Mouse (Mus musculus) left cerebral cortex, postnatal 25 days (tissue): ENCODE results near the gene Agpat1. TPM values are rescaled to one million over a fixed set of nuclear protein-coding genes. Genes with fewer than 3 reads are reported as not detected.

Source experiments
- DNase-seq, 2 experiments: peaks; one replicate each; pipeline ENCODE4 v3.0.0; 2022; ENCODE audit warnings: low spot score in 2 of 2, mixed read lengths in 1 of 2
- intact Hi-C: fragments of 180-260 bp; cut with DNase I; formaldehyde crosslinking; loops from one replicate; pipeline ENCODE4 v1.15.1; 2025
- total RNA-seq, 2 experiments: library from RNA; stranded (reverse); gene quantifications; 2 replicates each; pipeline ENCODE4 v1.2.3; 2021

Gene Agpat1
- total RNA-seq, 2 experiments from 2014 or later = 169 to 174 TPM

GRCm38 (mm10) chr17:34601796-34602195 lies 2.3 kb upstream of the Agpat1 start:
- intact Hi-C loops = no loop called here
- DNase-seq = no peak

- peak; percentile 99 to 100 for DNase-seq
- intact Hi-C loops = no loop called here
Observed at GRCm38 (mm10) chr17:34603375-34604060, 544 bp upstream of the Agpat1 start, which contains the start of gene Rnf5. Gene Rnf5 (minus strand): TSS chr17:34603690.

GRCm38 (mm10) chr17:34604511-34605237 lies 612 bp downstream of the Agpat1 start:
- intact Hi-C loops = loop anchor here (1.0 kb wide), 1 partner anchor 24 kb away; the partner anchor contains the start of gene Ppt2
- peak in 1 of 2 experiments; percentile 20 for DNase-seq

- DNase-seq = peak; percentile 99
- intact Hi-C loops = loop anchor here (1.0 kb wide), 1 partner anchor 23 kb away; the partner anchor contains the start of gene Ppt2
Observed at GRCm38 (mm10) chr17:34605609-34606008, 1.5 kb downstream of the Agpat1 start.

- intact Hi-C loops = no loop called here
- DNase-seq = no peak
Observed at GRCm38 (mm10) chr17:34606186-34607039, 2.4 kb downstream of the Agpat1 start.

- intact Hi-C loops = no loop called here
- DNase-seq = no peak
Observed at GRCm38 (mm10) chr17:34607997-34608396, 3.9 kb downstream of the Agpat1 start.

GRCm38 (mm10) chr17:34611050-34611449 lies 7.0 kb downstream of the Agpat1 start:
- no peak for DNase-seq
- intact Hi-C loops = no loop called here

GRCm38 (mm10) chr17:34613054-34613645 lies 9.1 kb downstream of the Agpat1 start:
- intact Hi-C loops = no loop called here
- no peak for DNase-seq

GRCm38 (mm10) chr17:34613830-34614229 lies 9.8 kb downstream of the Agpat1 start:
- intact Hi-C loops = no loop called here
- DNase-seq = peak in 1 of 2 experiments; percentile 53

GRCm38 (mm10) chr17:34615871-34616270 lies 11.8 kb downstream of the Agpat1 start, which contains the start of gene Egfl8:
Gene Egfl8 (minus strand): TSS chr17:34615971.
- no peak for DNase-seq
- intact Hi-C loops = no loop called here

GRCm38 (mm10) chr17:34618999-34619398 lies 14.9 kb downstream of the Agpat1 start:
- intact Hi-C loops = loop anchor here (2.0 kb wide), 1 partner anchor 178 kb away; no protein-coding TSS in a partner anchor
- DNase-seq = peak in 1 of 2 experiments; percentile 65

GRCm38 (mm10) chr17:34621006-34621405 lies 16.9 kb downstream of the Agpat1 start:
- intact Hi-C loops = no loop called here
- DNase-seq = no peak

- no peak for DNase-seq
- intact Hi-C loops = no loop called here
Observed at GRCm38 (mm10) chr17:34623161-34623560, 19.1 kb downstream of the Agpat1 start.

- no peak for DNase-seq
- intact Hi-C loops = loop anchor here (5.0 kb wide), 2 partner anchors 33 to 503 kb away; partner anchors contain the start of genes Brd2 and Pbx2
Observed at GRCm38 (mm10) chr17:34624981-34625380, 20.9 kb downstream of the Agpat1 start.

GRCm38 (mm10) chr17:34626062-34626772 lies 22.2 kb downstream of the Agpat1 start:
- intact Hi-C loops = loop anchor here (5.0 kb wide), 2 partner anchors 34 to 504 kb away; partner anchors contain the start of genes Brd2 and Pbx2
- DNase-seq = no peak

GRCm38 (mm10) chr17:34626773-34627092 lies 22.7 kb downstream of the Agpat1 start:
- DNase-seq = peak in 1 of 2 experiments; percentile 63

GRCm38 (mm10) chr17:34627093-34627942 lies 23.3 kb downstream of the Agpat1 start:
- DNase-seq = peak; percentile 88 to 93
- intact Hi-C loops = loop anchor here (5.0 kb wide), 2 partner anchors 35 to 505 kb away; partner anchors contain the start of genes Brd2 and Pbx2

More at GRCm38 (mm10) chr17:34626773-34627092, 22.7 kb downstream of the Agpat1 start:
- intact Hi-C loops = loop anchor here (5.0 kb wide), 2 partner anchors 34 to 504 kb away; partner anchors contain the start of genes Brd2 and Pbx2
